Mouse (Mus musculus): ENCODE data around the gene Ski. TPM values are rescaled to one million over a fixed set of nuclear protein-coding genes. Genes with fewer than 3 reads are reported as not detected.

Ski gene
- polyA plus RNA-seq, 1 experiment from 2014 or later: 2.1 TPM

- Histone ChIP-seq H3K4me1 (replicated peaks) (peaks cover 56% of the 10 kb centered on the region), H3K9me3 (replicated peaks) (no peaks in the 10 kb centered on the region), H3K4me3 (replicated peaks) (no peak overlapping the region), H3K27me3 (0 out of 2 replicates have a peak, but pooled peaks cover 2% of the 10 kb centered on the region), H3K4me2 (no peak overlapping the region), H3K9ac (no peak overlapping the region), H3K36me3 (replicated peaks) (no peaks in the 10 kb centered on the region), H3K27ac (replicated peaks) (no peak overlapping the region)
- ATAC-seq (ENCODE audit: insufficient read depth): no peak
- WGBS (ENCODE audit: insufficient replicate concordance): 61% methylated on average over 9 of the region's 9 CpGs
These were observed 9.2 kb downstream of the Ski start for GRCm38 (mm10) chr4:155213052-155213751.

GRCm38 (mm10) chr4:155209494-155209893, 12.9 kb downstream of the Ski start:
- Histone ChIP-seq H3K27ac (replicated peaks) (no peak overlapping the region), H3K4me1 (replicated peaks) (peaks cover 52% of the 10 kb centered on the region), H3K9me3 (replicated peaks) (no peaks in the 10 kb centered on the region), H3K36me3 (replicated peaks) (no peaks in the 10 kb centered on the region), H3K4me2 (no peak overlapping the region), H3K4me3 (replicated peaks) (no peak overlapping the region), H3K9ac (no peak overlapping the region), H3K27me3 (no peaks in the 10 kb centered on the region)
- ATAC-seq (ENCODE audit: insufficient read depth): no peak
- WGBS (ENCODE audit: insufficient replicate concordance): 74% methylated on average over 5 of the region's 5 CpGs

GRCm38 (mm10) chr4:155209079-155209478, 13.3 kb downstream of the Ski start:
- no peak for ATAC-seq (ENCODE audit: insufficient read depth)
- H3K27ac ChIP-seq (replicated peaks): no peak overlapping the region
- no peak overlapping the region for H3K9ac ChIP-seq
- H3K4me3 ChIP-seq (replicated peaks): no peak overlapping the region
- no peaks in the 10 kb centered on the region for H3K36me3 ChIP-seq (replicated peaks)
- H3K4me1 ChIP-seq (replicated peaks): peaks cover 52% of the 10 kb centered on the region
- no peak overlapping the region for H3K4me2 ChIP-seq
- H3K27me3 ChIP-seq: no peaks in the 10 kb centered on the region
- H3K9me3 ChIP-seq (replicated peaks): no peaks in the 10 kb centered on the region

GRCm38 (mm10) chr4:155208613-155209012, 13.8 kb downstream of the Ski start:
- H3K9ac ChIP-seq: no peak overlapping the region
- peaks cover 49% of the 10 kb centered on the region for H3K4me1 ChIP-seq (replicated peaks)
- ATAC-seq (ENCODE audit: insufficient read depth): no peak

GRCm38 (mm10) chr4:155207841-155208240, 14.6 kb downstream of the Ski start:
- H3K4me3 ChIP-seq (replicated peaks): no peak overlapping the region
- H3K9me3 ChIP-seq (replicated peaks): no peaks in the 10 kb centered on the region
- H3K4me1 ChIP-seq (replicated peaks): peaks cover 49% of the 10 kb centered on the region
- peak overlapping the region; percentile 33; the same call in 1 of the 2 replicates for H3K27ac ChIP-seq (replicated peaks)
- H3K9ac ChIP-seq: no peak overlapping the region
- no peak overlapping the region for H3K4me2 ChIP-seq
- no peaks in the 10 kb centered on the region for H3K27me3 ChIP-seq
- WGBS (ENCODE audit: insufficient replicate concordance): 56% methylated on average over 3 of the region's 3 CpGs
- no peak for ATAC-seq (ENCODE audit: insufficient read depth)
- H3K36me3 ChIP-seq (replicated peaks): no peaks in the 10 kb centered on the region

More at GRCm38 (mm10) chr4:155208613-155209012, 13.8 kb downstream of the Ski start:
- H3K36me3 ChIP-seq (replicated peaks): no peaks in the 10 kb centered on the region
- no peak overlapping the region for H3K4me2 ChIP-seq
- no peaks in the 10 kb centered on the region for H3K9me3 ChIP-seq (replicated peaks)
- H3K27ac ChIP-seq (replicated peaks): peak overlapping the region; percentile 33; the same call in 1 of the 2 replicates
- no peaks in the 10 kb centered on the region for H3K27me3 ChIP-seq
- H3K4me3 ChIP-seq (replicated peaks): no peak overlapping the region
- WGBS (ENCODE audit: insufficient replicate concordance): 62% methylated on average over 7 of the region's 7 CpGs

- Histone ChIP-seq H3K9ac (no peak overlapping the region), H3K36me3 (replicated peaks) (no peaks in the 10 kb centered on the region), H3K4me3 (replicated peaks) (no peak overlapping the region), H3K27ac (replicated peaks) (no peak overlapping the region), H3K9me3 (replicated peaks) (no peaks in the 10 kb centered on the region), H3K4me2 (0 out of 2 replicates have a peak overlapping the region, but pooled peaks have one; percentile 6), H3K4me1 (replicated peaks) (peaks cover 61% of the 10 kb centered on the region), H3K27me3 (no peaks in the 10 kb centered on the region)
- 50% methylated on average over 6 of the region's 8 CpGs for WGBS (ENCODE audit: insufficient replicate concordance)
- no peak for ATAC-seq (ENCODE audit: insufficient read depth)
These were observed 15.9 kb downstream of the Ski start for GRCm38 (mm10) chr4:155206498-155206897.

GRCm38 (mm10) chr4:155205919-155206318, 16.5 kb downstream of the Ski start:
- H3K9ac ChIP-seq: no peak overlapping the region
- no peaks in the 10 kb centered on the region for H3K9me3 ChIP-seq (replicated peaks)
- peak overlapping the region; percentile 25; the same call in 1 of the 2 replicates for H3K4me2 ChIP-seq
- 51% methylated on average over 6 of the region's 6 CpGs for WGBS (ENCODE audit: insufficient replicate concordance)
- no peaks in the 10 kb centered on the region for H3K36me3 ChIP-seq (replicated peaks)
- H3K27ac ChIP-seq (replicated peaks): peak overlapping the region; percentile 74
- H3K4me3 ChIP-seq (replicated peaks): no peak overlapping the region
- H3K27me3 ChIP-seq: no peaks in the 10 kb centered on the region
- peaks cover 66% of the 10 kb centered on the region for H3K4me1 ChIP-seq (replicated peaks)
- ATAC-seq (ENCODE audit: insufficient read depth): peak; percentile 16; the same call in 1 of the 2 replicates

- peak; percentile 25; the same call in 1 of the 2 replicates for ATAC-seq (ENCODE audit: insufficient read depth)
- Histone ChIP-seq H3K27ac (replicated peaks) (peak overlapping the region; percentile 61), H3K9ac (no peak overlapping the region), H3K36me3 (replicated peaks) (no peaks in the 10 kb centered on the region), H3K4me1 (replicated peaks) (peaks cover 79% of the 10 kb centered on the region), H3K9me3 (replicated peaks) (no peaks in the 10 kb centered on the region), H3K4me3 (replicated peaks) (no peak overlapping the region), H3K27me3 (no peaks in the 10 kb centered on the region), H3K4me2 (peak overlapping the region; percentile 2; the same call in 1 of the 2 replicates)
- 55% methylated on average over 7 of the region's 7 CpGs for whole genome bisulfite sequencing (ENCODE audit: insufficient replicate concordance)
These were observed 20.6 kb downstream of the Ski start for GRCm38 (mm10) chr4:155201764-155202163.

- ATAC-seq (ENCODE audit: insufficient read depth): no peak
- WGBS (ENCODE audit: insufficient replicate concordance): 29% methylated on average over 3 of the region's 3 CpGs
- Histone ChIP-seq H3K9ac (no peak overlapping the region), H3K27ac (replicated peaks) (peak overlapping the region; percentile 61), H3K9me3 (replicated peaks) (no peaks in the 10 kb centered on the region), H3K4me3 (replicated peaks) (no peak overlapping the region), H3K4me2 (no peak overlapping the region), H3K27me3 (no peaks in the 10 kb centered on the region), H3K4me1 (replicated peaks) (peaks cover 80% of the 10 kb centered on the region), H3K36me3 (replicated peaks) (no peaks in the 10 kb centered on the region)
These were observed 21.5 kb downstream of the Ski start for GRCm38 (mm10) chr4:155200861-155201390.

GRCm38 (mm10) chr4:155197726-155198125, 24.7 kb downstream of the Ski start:
- Histone ChIP-seq H3K4me1 (replicated peaks) (peaks cover 59% of the 10 kb centered on the region), H3K4me3 (replicated peaks) (no peak overlapping the region), H3K9ac (no peak overlapping the region), H3K27ac (replicated peaks) (no peak overlapping the region), H3K27me3 (no peaks in the 10 kb centered on the region), H3K36me3 (replicated peaks) (0 out of 2 replicates have a peak, but pooled peaks cover 3% of the 10 kb centered on the region), H3K9me3 (replicated peaks) (no peaks in the 10 kb centered on the region), H3K4me2 (no peak overlapping the region)
- 46% methylated on average over 6 of the region's 6 CpGs for WGBS (ENCODE audit: insufficient replicate concordance)
- ATAC-seq (ENCODE audit: insufficient read depth): no peak; the same call in 1 of the 2 replicates

GRCm38 (mm10) chr4:155195204-155195603, 27.2 kb downstream of the Ski start:
- WGBS (ENCODE audit: insufficient replicate concordance): 81% methylated on average over 9 of the region's 9 CpGs
- Histone ChIP-seq H3K27me3 (no peaks in the 10 kb centered on the region), H3K4me3 (replicated peaks) (no peak overlapping the region), H3K36me3 (replicated peaks) (0 out of 2 replicates have a peak, but pooled peaks cover 3% of the 10 kb centered on the region), H3K4me1 (replicated peaks) (peaks cover 42% of the 10 kb centered on the region), H3K9ac (no peak overlapping the region), H3K27ac (replicated peaks) (no peak overlapping the region), H3K9me3 (replicated peaks) (no peaks in the 10 kb centered on the region), H3K4me2 (no peak overlapping the region)
- ATAC-seq (ENCODE audit: insufficient read depth): no peak
